Mouse (Mus musculus): ENCODE data around the gene Rhot2. TPM values are rescaled to one million over a fixed set of nuclear protein-coding genes. Genes with fewer than 3 reads are reported as not detected.

Gene Rhot2
- polyA plus RNA-seq, 1 experiment from 2014 or later = 20.6 TPM

- Histone ChIP-seq H3K4me3 (peak overlapping the region; percentile 31; the same call in 1 of the 2 replicates), H3K4me1 (peaks cover 39% of the 10 kb centered on the region), H3K36me3 (peaks cover 39% of the 10 kb centered on the region), H3K9me3 (no peaks in the 10 kb centered on the region), H3K27me3 (no peaks in the 10 kb centered on the region), H3K4me2 (peak overlapping the region; percentile 76), H3K9ac (no peak overlapping the region), H3K27ac (no peak overlapping the region)
- 41% methylated on average over 3 of the region's 3 CpGs for WGBS
- ATAC-seq (ENCODE audit: borderline replicate concordance, extremely low read depth, low FRiP score, low TSS enrichment) = no peak
These were observed 7.1 kb downstream of the Rhot2 start for GRCm38 (mm10) chr17:25837533-25837932.

- under 1% methylated on average over 29 of the region's 29 CpGs for WGBS
- peak within 1 kb of the TSS; percentile 49 for H3K9ac ChIP-seq
- H3K27me3 ChIP-seq = no peaks in the 10 kb centered on the region
- H3K36me3 ChIP-seq = peaks cover 34% of the 10 kb centered on the region
- H3K4me1 ChIP-seq = peaks cover 40% of the 10 kb centered on the region
- H3K9me3 ChIP-seq = no peaks in the 10 kb centered on the region
- H3K4me2 ChIP-seq = peak within 1 kb of the TSS; percentile 76
- H3K4me3 ChIP-seq = peak within 1 kb of the TSS; percentile 31
- H3K27ac ChIP-seq = 0 out of 2 replicates have a peak within 1 kb of the TSS, but pooled peaks have one; percentile 21
- no peak for ATAC-seq (ENCODE audit: borderline replicate concordance, extremely low read depth, low FRiP score, low TSS enrichment)
These were observed 7.6 kb downstream of the Rhot2 start, which contains the start of gene Rhbdl1 for GRCm38 (mm10) chr17:25837076-25837410. Rhbdl1 (minus strand) TSS chr17:25837295.

DNA sequence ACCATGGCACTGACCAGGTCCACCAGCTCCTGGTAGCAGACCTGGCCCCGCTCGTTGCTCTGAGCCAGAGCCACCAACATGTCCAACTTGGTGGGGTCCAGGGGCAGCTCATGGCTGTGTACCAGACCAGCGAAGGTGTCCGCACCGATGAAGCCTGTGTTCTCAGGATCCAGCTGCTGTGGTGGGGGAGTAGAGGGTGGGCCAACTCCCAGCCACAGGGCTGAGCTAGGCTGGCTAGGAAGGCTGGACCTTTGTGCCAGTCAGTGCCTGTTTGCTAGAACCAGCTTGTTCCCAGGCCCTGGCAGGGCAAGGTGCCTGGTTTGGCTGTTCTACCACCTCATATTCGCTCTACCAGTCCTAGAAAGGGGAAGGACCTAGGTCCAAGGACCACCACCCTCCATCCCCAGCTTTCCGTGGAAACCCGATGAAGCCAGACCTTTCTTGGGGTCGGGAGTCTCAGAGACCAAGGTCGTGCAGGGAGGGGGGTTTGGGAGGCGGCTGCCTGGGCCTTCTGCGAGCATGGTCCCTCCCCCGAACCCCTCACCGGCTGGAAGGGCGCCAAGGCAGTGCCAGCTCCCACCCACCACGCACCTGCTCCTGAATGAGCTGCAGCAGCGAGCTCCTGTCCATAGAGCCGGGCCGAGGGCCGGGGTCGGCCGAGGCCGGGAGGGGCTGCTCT is 8.1 kb downstream of the Rhot2 start:
- Histone ChIP-seq H3K9me3 (no peaks in the 10 kb centered on the region), H3K4me3 (peak overlapping the region; percentile 31), H3K36me3 (peaks cover 32% of the 10 kb centered on the region), H3K4me1 (peaks cover 45% of the 10 kb centered on the region), H3K9ac (peak overlapping the region; percentile 49), H3K27me3 (no peaks in the 10 kb centered on the region), H3K4me2 (peak overlapping the region; percentile 76), H3K27ac (0 out of 2 replicates have a peak overlapping the region, but pooled peaks have one; percentile 21)
- WGBS = 25% methylated on average over 19 of the region's 23 CpGs
- no peak for ATAC-seq (ENCODE audit: borderline replicate concordance, extremely low read depth, low FRiP score, low TSS enrichment)

DNA sequence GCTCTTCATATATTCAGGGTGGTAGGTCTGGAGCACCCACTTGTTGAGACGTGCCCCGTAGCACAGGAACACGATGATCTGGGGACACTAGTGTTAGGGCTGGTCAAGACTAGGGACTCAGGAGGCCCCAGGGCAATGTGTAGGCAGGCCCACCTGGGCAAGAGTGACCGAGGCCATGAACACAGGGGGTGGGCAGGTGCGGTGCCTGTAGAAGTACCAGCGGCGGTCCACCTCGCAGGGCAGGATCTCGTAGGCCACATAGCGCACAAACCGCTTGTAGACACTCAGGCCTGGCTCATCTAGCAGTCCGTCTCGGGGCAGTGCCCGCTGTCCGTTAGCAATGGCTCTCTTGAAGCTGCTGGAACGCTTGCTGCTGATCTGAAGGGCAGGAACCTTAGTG is 8.8 kb downstream of the Rhot2 start:
- peaks cover 32% of the 10 kb centered on the region for H3K36me3 ChIP-seq
- no peak overlapping the region; the same call in 1 of the 2 replicates for H3K4me2 ChIP-seq
- H3K27me3 ChIP-seq = no peaks in the 10 kb centered on the region
- H3K9me3 ChIP-seq = no peaks in the 10 kb centered on the region
- 89% methylated on average over 16 of the region's 16 CpGs for WGBS
- no peak overlapping the region for H3K4me3 ChIP-seq
- H3K27ac ChIP-seq = no peak overlapping the region
- H3K9ac ChIP-seq = no peak overlapping the region
- ATAC-seq (ENCODE audit: borderline replicate concordance, extremely low read depth, low FRiP score, low TSS enrichment) = no peak
- H3K4me1 ChIP-seq = peaks cover 52% of the 10 kb centered on the region

DNA sequence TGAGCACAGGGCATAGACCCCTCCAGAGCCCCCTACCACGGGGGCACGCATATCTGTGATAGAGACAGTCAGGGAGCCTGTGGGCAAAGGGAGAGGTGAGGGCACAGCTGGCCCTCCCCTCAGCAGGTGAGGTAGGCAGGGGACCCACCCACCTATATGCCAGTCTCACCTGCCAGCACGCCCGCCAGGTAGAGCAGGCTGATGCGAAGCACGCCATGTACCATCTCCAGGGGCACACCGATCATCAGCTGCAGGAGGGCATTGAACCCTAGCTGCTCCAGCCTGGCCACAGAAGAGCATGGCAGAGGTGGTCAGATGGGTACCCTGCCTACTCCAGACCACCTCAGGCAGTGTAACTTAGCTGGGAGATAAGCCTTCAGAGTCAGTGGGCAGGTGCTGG is 9.3 kb downstream of the Rhot2 start:
- H3K27ac ChIP-seq = no peak overlapping the region
- H3K27me3 ChIP-seq = no peaks in the 10 kb centered on the region
- no peak for ATAC-seq (ENCODE audit: borderline replicate concordance, extremely low read depth, low FRiP score, low TSS enrichment)
- H3K4me3 ChIP-seq = peak overlapping the region; percentile 82; the same call in 1 of the 2 replicates
- peaks cover 57% of the 10 kb centered on the region for H3K4me1 ChIP-seq
- no peak overlapping the region for H3K9ac ChIP-seq
- WGBS = 98% methylated on average over 7 of the region's 7 CpGs
- H3K9me3 ChIP-seq = no peaks in the 10 kb centered on the region
- H3K4me2 ChIP-seq = peak overlapping the region; percentile 88; the same call in 1 of the 2 replicates
- peaks cover 32% of the 10 kb centered on the region for H3K36me3 ChIP-seq

- no peak for ATAC-seq (ENCODE audit: borderline replicate concordance, extremely low read depth, low FRiP score, low TSS enrichment)
- Histone ChIP-seq H3K4me2 (peak overlapping the region; percentile 88), H3K9me3 (no peaks in the 10 kb centered on the region), H3K4me3 (peak overlapping the region; percentile 82), H3K27me3 (no peaks in the 10 kb centered on the region), H3K4me1 (peaks cover 63% of the 10 kb centered on the region), H3K9ac (peak overlapping the region; percentile 73), H3K36me3 (peaks cover 31% of the 10 kb centered on the region), H3K27ac (0 out of 2 replicates have a peak overlapping the region, but pooled peaks have one; percentile 98)
- WGBS = 81% methylated on average over 12 of the region's 12 CpGs
These were observed 9.9 kb downstream of the Rhot2 start for GRCm38 (mm10) chr17:25834595-25835222.

GRCm38 (mm10) chr17:25833961-25834594 is 10.6 kb downstream of the Rhot2 start:
- Histone ChIP-seq H3K36me3 (peaks cover 25% of the 10 kb centered on the region), H3K27ac (peak overlapping the region; percentile 98), H3K4me3 (peak overlapping the region; percentile 82), H3K9me3 (no peaks in the 10 kb centered on the region), H3K27me3 (no peaks in the 10 kb centered on the region), H3K4me1 (peaks cover 68% of the 10 kb centered on the region), H3K4me2 (peak overlapping the region; percentile 88), H3K9ac (peak overlapping the region; percentile 73)
- 15% methylated on average over 6 of the region's 6 CpGs for WGBS
- no peak for ATAC-seq (ENCODE audit: borderline replicate concordance, extremely low read depth, low FRiP score, low TSS enrichment)

- peak within 1 kb of the TSS; percentile 98 for H3K27ac ChIP-seq
- peaks cover 20% of the 10 kb centered on the region for H3K36me3 ChIP-seq
- under 1% methylated on average over 24 of the region's 24 CpGs for WGBS
- peak within 1 kb of the TSS; percentile 82 for H3K4me3 ChIP-seq
- H3K9me3 ChIP-seq = no peaks in the 10 kb centered on the region
- H3K9ac ChIP-seq = peak within 1 kb of the TSS; percentile 90
- peaks cover 73% of the 10 kb centered on the region for H3K4me1 ChIP-seq
- ATAC-seq (ENCODE audit: borderline replicate concordance, extremely low read depth, low FRiP score, low TSS enrichment) = peak; percentile 66
- H3K4me2 ChIP-seq = peak within 1 kb of the TSS; percentile 95
- no peaks in the 10 kb centered on the region for H3K27me3 ChIP-seq
These were observed 11.4 kb downstream of the Rhot2 start, which contains the start of gene Stub1 for GRCm38 (mm10) chr17:25833291-25833663. Stub1 (minus strand) TSS chr17:25833404.

DNA sequence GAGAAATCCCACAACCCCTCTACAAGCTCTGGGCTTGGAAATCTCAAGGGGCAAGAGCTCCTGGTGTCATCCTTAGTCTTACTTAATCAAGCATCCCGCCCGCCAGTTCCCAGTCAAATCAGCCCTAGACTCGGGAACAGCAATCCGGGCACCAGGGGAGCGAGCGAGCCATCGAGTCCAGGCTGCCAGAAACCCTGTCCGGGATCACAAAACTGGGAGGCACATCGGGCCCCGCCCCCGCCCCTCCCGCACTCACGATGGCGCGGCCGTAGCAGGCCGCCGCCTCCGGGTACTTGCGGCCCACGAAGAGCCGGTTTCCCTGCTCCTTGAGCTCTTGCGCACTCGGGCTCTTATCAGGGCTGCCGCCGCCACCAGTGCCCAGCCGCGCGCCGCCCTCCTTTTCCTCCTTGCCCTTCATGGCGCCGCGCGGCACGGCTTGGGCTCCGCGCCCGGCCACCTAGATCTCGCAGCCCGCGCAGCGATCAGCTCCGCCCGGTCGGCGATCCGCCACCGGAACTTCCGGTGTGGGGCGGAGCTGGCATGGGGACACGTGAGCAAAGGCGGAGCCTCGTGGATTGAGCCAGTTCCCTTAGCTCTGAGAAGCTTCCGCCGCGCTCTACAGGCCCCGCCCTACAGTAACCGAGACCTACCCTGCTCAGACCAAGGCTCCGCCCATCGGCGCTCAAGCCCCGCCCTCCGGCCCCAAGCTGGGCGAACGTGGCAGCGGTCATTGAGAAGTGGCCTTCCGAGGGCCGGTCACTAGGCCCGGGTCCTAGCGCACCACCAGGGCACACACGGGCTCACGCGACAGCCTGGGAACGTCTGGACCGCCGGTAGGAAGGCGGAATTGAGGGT is 12.0 kb downstream of the Rhot2 start:
- no peaks in the 10 kb centered on the region for H3K9me3 ChIP-seq
- peaks cover 22% of the 10 kb centered on the region for H3K36me3 ChIP-seq
- H3K27me3 ChIP-seq = no peaks in the 10 kb centered on the region
- peak; percentile 91 for ATAC-seq (ENCODE audit: borderline replicate concordance, extremely low read depth, low FRiP score, low TSS enrichment)
- WGBS = under 1% methylated on average over 77 of the region's 77 CpGs
- H3K4me2 ChIP-seq = peak overlapping the region; percentile 95
- H3K4me1 ChIP-seq = peaks cover 75% of the 10 kb centered on the region
- peak overlapping the region; percentile 90 for H3K9ac ChIP-seq
- peak overlapping the region; percentile 82 for H3K4me3 ChIP-seq
- peak overlapping the region; percentile 98 for H3K27ac ChIP-seq

DNA sequence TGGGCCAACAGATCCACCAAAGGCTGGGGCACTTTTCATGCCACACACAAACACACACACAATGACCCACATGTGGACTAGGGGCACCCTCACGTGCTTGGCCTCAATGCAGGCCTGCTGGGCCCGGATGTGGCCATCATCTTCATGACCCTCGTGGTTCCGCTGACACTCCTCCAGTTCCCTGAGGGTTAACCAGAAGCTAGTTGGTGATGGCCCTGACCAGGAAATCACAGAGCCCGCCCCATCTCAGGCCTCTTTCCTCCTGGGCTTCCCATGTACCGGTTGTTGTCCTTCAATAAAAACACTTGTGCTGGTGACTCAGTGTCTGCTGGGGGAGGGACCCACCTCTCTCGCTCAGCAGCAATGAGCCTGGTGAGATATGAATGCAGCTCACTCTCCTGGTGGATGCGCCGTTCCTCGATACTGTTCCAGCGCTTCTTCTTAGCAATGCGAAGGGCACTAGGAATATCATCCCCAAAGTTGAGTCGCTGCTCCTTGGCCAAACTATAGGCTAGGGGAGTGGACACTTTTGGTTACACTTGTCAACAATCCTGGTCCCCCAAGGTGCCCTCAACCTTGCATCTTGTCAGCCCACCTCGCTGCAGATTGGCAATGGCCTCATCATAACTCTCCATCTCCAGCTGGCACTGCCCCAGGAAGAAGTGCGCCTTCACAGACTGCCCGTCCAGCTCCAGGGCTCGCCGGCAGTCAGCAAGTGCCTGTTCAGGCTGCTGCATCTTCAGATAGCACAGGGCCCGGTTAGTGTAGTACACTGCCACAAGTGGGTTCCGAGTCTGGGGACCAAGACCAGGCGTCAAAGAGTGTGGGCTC is 13.0 kb downstream of the Rhot2 start:
- 44% methylated on average over 21 of the region's 21 CpGs for WGBS
- peak overlapping the region; percentile 95 for H3K4me2 ChIP-seq
- H3K9ac ChIP-seq = peak overlapping the region; percentile 90
- no peaks in the 10 kb centered on the region for H3K9me3 ChIP-seq
- peaks cover 66% of the 10 kb centered on the region for H3K4me1 ChIP-seq
- peak overlapping the region; percentile 82 for H3K4me3 ChIP-seq
- peaks cover 32% of the 10 kb centered on the region for H3K36me3 ChIP-seq
- no peak for ATAC-seq (ENCODE audit: borderline replicate concordance, extremely low read depth, low FRiP score, low TSS enrichment)
- H3K27ac ChIP-seq = peak overlapping the region; percentile 92
- no peaks in the 10 kb centered on the region for H3K27me3 ChIP-seq

Data from lung, embryonic 15.5 days (tissue).